Mouse (Mus musculus) fat pad, adult 2 months (tissue): ENCODE data around the gene Olfr1475.
"Not testable (repeated sequence)": the region's sequence is repeated elsewhere in the genome, so short reads cannot be mapped to it uniquely, and the experiment has no call there.

Source experiments
- DNase-seq: peaks from one replicate; pipeline ENCODE4 v3.0.0-alpha.2; 2011; ENCODE audit warnings: low read depth, low spot score; ENCODE audit errors: extremely low read depth

Gene Olfr1475

DNA sequence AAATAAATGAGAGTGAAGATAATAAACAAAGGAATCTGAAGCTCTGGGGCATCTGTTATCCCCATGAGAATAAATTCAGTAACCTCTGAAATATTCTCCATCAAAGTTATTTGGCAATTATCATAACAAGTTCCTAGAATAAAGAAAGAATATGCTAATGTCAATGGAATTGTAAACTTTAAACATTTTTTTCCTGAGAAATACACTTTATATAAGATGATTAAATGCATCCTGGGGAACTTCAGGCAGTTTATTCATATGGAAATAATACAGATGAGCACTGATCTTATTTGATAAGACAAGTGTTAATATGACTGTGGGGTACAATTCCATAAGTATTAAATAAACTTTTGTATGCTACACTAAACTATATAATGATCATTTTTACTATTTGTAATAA is at the start of gene Olfr1475:
Gene Olfr1475 (minus strand): TSS at position 101 of the 400 bp plus-strand sequence.
- no peak for DNase-seq

DNA sequence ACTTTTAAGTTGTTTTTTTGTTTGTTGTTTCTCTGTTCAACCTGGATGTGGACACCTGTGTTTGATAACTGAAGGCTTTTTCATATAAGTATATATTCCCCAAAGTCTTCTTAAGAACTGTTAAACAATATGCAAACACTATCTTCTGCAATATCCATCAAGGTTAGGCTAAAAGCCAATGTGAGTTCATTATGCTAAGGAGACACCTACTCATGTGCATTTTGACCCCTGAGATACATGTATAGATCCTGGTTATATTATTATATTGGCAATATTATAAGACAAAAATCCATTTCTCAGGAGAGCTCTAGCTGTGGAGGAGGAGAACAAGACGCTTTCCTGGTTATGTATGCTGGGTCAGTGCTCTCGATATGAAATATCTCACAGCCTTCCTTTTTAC is 47.6 kb upstream of the Olfr1475 start, which contains the start of gene Olfr1480:
Gene Olfr1480 (plus strand): TSS at position 301 of the 400 bp plus-strand sequence.
- DNase-seq = no peak

DNA sequence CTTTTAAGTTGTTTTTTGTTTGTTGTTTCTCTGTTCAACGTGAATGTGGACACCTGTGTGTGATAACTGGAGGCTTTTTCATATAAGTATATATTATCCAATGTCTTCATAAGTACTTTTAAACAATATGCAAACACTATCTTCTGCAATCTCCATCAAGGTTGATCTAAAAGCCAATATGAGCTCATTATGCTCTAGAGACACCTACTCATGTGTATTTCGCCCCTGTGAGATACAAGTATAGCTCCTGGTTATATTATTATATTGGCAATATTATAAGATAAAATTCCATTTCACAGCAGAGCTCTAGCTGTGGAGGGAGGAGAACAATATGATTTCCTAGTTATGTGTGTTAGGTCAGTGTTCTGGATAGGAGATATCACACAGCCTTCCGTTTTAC is 20.2 kb upstream of the Olfr1475 start, which contains the start of gene Olfr1477:
Gene Olfr1477 (plus strand): TSS at position 301 of the 400 bp plus-strand sequence.
- DNase-seq = no peak

DNA sequence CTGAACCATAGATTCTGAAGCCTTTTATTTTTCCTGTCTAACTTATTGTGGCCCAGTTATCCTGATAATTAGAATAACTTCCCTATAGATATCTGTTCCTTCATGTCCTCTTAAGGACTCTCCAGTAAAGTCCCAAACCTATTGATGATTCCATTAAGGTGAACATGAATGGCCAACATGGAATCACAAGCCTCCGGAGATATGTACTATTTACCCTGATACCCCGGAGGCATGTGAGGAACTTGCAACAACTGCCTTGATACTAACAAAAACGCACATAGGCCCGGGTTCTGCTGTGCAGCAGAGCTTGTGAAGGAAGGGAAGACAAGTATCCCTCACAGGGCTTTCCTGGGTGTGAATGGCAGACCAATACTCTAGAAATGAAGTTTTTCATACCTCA is 10.7 kb downstream of the Olfr1475 start, which contains the start of gene Olfr1474:
Gene Olfr1474 (plus strand): TSS at position 301 of the 400 bp plus-strand sequence.
- not testable (repeated sequence) for DNase-seq

DNA sequence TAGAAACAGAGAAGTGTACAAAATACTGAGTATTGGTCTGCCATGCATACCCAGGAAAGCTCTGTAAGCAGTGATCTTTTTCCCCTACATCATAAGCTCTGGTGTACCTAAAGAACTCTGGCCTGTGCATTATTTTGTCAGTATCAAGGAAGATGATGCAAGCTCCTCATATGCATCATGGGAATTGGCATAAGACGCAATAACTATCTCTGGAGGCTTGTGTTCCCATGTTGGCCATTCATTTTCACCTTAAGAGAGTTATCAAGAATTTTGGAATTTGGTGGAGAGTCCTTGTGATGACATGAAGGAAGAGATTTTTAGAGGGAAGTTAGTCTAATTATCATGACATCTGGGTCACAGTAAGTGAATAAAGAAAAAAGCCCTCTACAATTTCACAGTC is 24.0 kb downstream of the Olfr1475 start, which contains the start of gene Olfr1472:
Gene Olfr1472 (minus strand): TSS at position 101 of the 400 bp plus-strand sequence.
- DNase-seq = no peak

DNA sequence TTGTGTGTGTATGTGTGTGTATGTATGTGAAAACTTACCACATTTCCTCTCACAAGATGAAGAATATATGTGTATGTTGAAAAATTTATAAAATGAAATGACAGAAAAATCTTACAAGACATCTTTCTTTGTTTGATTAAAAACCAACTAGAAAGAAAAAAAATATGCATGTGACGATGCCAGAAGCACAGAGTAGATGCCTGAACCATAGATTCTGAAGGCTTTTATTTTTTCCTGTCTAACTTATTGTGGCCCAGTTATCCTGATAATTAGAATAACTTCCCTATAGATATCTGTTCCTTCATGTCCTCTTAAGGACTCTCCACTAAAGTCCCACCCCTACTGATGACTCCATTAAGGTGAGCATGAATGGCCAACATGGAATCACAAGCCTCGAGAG is 36.9 kb downstream of the Olfr1475 start, which contains the start of gene Olfr1471:
Gene Olfr1471 (plus strand): TSS at position 301 of the 400 bp plus-strand sequence.
- DNase-seq = not testable (repeated sequence)
